ENCODE assay signal across 8 mouse cellular contexts in the genomic region with DNA sequence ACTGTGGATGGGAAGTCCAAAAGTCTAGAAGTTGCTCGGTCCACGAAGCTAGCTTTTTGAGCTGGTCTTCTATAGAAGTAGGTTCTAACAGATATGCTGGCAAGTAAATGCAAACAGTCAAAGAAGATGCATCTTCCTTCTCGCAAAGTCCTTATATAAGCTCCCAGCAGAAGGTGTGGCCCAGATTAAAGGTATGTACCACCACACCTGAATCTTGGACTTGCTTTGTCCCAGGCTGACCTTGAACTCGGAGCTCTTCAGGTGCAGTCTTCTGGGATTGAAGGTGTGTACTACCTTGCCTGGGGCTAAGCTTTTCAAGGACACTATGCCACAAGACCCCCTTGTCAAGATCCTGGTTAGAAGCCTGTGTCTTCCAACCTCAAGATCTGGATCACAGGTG. TPM values are rescaled to one million over a fixed set of nuclear protein-coding genes. Genes with fewer than 3 reads are reported as not detected.
DNase-seq lines count a peak whose midpoint lies in the region; ATAC-seq and TF ChIP-seq lines count a peak whose summit lies in the region.

A gene (minus strand): TSS at position 101 of the 400 bp plus-strand sequence.

- TF ChIP-seq EP300 in lung, postnatal 0 days (IDR thresholded peaks at IDR 0.05): no peak

- no peaks in the 10 kb centered on the region for H3K27me3 ChIP-seq in lung, postnatal 0 days (replicated peaks; ENCODE audit: insufficient read depth, low read length)
- no peaks in the 10 kb centered on the region for H3K27me3 ChIP-seq in embryonic facial prominence, embryonic 13.5 days
- no peaks in the 10 kb centered on the region for H3K27me3 ChIP-seq in heart, embryonic 16.5 days (ENCODE audit: control insufficient read depth, insufficient read depth, low read length)
- no peaks in the 10 kb centered on the region for H3K27me3 ChIP-seq in neural tube, embryonic 14.5 days (ENCODE audit: control insufficient read depth, insufficient read depth, low read length)

- H3K27ac ChIP-seq in lung, postnatal 0 days (ENCODE audit: low read length): no peak within 1 kb of the TSS
- H3K27ac ChIP-seq in embryonic facial prominence, embryonic 13.5 days: no peak within 1 kb of the TSS
- no peak within 1 kb of the TSS for H3K27ac ChIP-seq in heart, embryonic 16.5 days (ENCODE audit: low read length)
- no peak within 1 kb of the TSS for H3K27ac ChIP-seq in neural tube, embryonic 14.5 days (ENCODE audit: low read depth, low read length)

- no peak for DNase-seq in lung, postnatal 0 days (ENCODE audit: low spot score)
- DNase-seq in lung, adult 18-20 months: no peak
- no peak for DNase-seq in left cerebral cortex, postnatal 4 days
- DNase-seq in cerebellum, postnatal 10 days: no peak
- DNase-seq in urinary bladder, adult 18-20 months (ENCODE audit: low spot score in 2 of 2): no peak

- ATAC-seq in lung, postnatal 0 days: no peak
- ATAC-seq in embryonic facial prominence, embryonic 13.5 days (ENCODE audit: insufficient number of reproducible peaks, insufficient read depth, low FRiP score, low TSS enrichment, low read depth): no peak
- ATAC-seq in heart, embryonic 16.5 days (replicated peaks; ENCODE audit: extremely low read depth, insufficient read depth, low FRiP score): no peak
- ATAC-seq in neural tube, embryonic 14.5 days (ENCODE audit: low read depth): no peak

- no peak within 1 kb of the TSS for H3K9ac ChIP-seq in lung, postnatal 0 days (replicated peaks; ENCODE audit: low read depth)
- no peak within 1 kb of the TSS for H3K9ac ChIP-seq in embryonic facial prominence, embryonic 13.5 days
- no peak within 1 kb of the TSS for H3K9ac ChIP-seq in heart, embryonic 16.5 days (ENCODE audit: low read length)
- H3K9ac ChIP-seq in neural tube, embryonic 14.5 days (replicated peaks; ENCODE audit: low read depth, low read length): no peak within 1 kb of the TSS

- H3K4me1 ChIP-seq in lung, postnatal 0 days (ENCODE audit: insufficient read depth, low read depth, low read length): no peaks in the 10 kb centered on the region
- no peaks in the 10 kb centered on the region for H3K4me1 ChIP-seq in embryonic facial prominence, embryonic 13.5 days
- no peaks in the 10 kb centered on the region for H3K4me1 ChIP-seq in heart, embryonic 16.5 days (ENCODE audit: control insufficient read depth, insufficient read depth, low read length)
- H3K4me1 ChIP-seq in neural tube, embryonic 14.5 days (ENCODE audit: control insufficient read depth, insufficient read depth, low read length): no peaks in the 10 kb centered on the region

- no peaks in the 10 kb centered on the region for H3K36me3 ChIP-seq in lung, postnatal 0 days (ENCODE audit: insufficient read depth, low read length)
- no peaks in the 10 kb centered on the region for H3K36me3 ChIP-seq in embryonic facial prominence, embryonic 13.5 days
- H3K36me3 ChIP-seq in heart, embryonic 16.5 days (ENCODE audit: control insufficient read depth, insufficient read depth): no peaks in the 10 kb centered on the region
- H3K36me3 ChIP-seq in neural tube, embryonic 14.5 days (ENCODE audit: control insufficient read depth, insufficient read depth, low read length): no peaks in the 10 kb centered on the region

- 82% methylated on average over 4 of the region's 4 CpGs for WGBS in lung, postnatal 0 days
- 85% methylated on average over 4 of the region's 4 CpGs for WGBS in embryonic facial prominence, embryonic 13.5 days
- WGBS in heart, embryonic 16.5 days: 82% methylated on average over 4 of the region's 4 CpGs
- WGBS in neural tube, embryonic 14.5 days: 90% methylated on average over 4 of the region's 4 CpGs

- intact Hi-C loops in left cerebral cortex, postnatal 4 days (cut with DNase I): no loop called here

- no peak within 1 kb of the TSS for H3K4me2 ChIP-seq in lung, postnatal 0 days (replicated peaks; ENCODE audit: low read depth, low read length)
- no peak within 1 kb of the TSS for H3K4me2 ChIP-seq in embryonic facial prominence, embryonic 13.5 days
- no peak within 1 kb of the TSS for H3K4me2 ChIP-seq in heart, embryonic 16.5 days (ENCODE audit: low read depth, low read length)
- H3K4me2 ChIP-seq in neural tube, embryonic 14.5 days (ENCODE audit: low read depth, low read length): no peak within 1 kb of the TSS

- H3K4me3 ChIP-seq in lung, postnatal 0 days (ENCODE audit: low read depth, low read length): no peak within 1 kb of the TSS
- no peak within 1 kb of the TSS for H3K4me3 ChIP-seq in embryonic facial prominence, embryonic 13.5 days
- no peak within 1 kb of the TSS for H3K4me3 ChIP-seq in heart, embryonic 16.5 days (ENCODE audit: low read length)
- no peak within 1 kb of the TSS for H3K4me3 ChIP-seq in neural tube, embryonic 14.5 days (ENCODE audit: low read depth, low read length)

- no peaks in the 10 kb centered on the region for H3K9me3 ChIP-seq in lung, postnatal 0 days (ENCODE audit: low read length)
- no peaks in the 10 kb centered on the region for H3K9me3 ChIP-seq in embryonic facial prominence, embryonic 13.5 days
- H3K9me3 ChIP-seq in heart, embryonic 16.5 days (replicated peaks; ENCODE audit: control insufficient read depth, low read length): no peaks in the 10 kb centered on the region
- no peaks in the 10 kb centered on the region for H3K9me3 ChIP-seq in neural tube, embryonic 14.5 days (ENCODE audit: control insufficient read depth, low read length)

- no peak for TF ChIP-seq CTCF in lung, postnatal 0 days (IDR thresholded peaks at IDR 0.05)

RNA-seq across cellular contexts. Expression of the gene that starts here (rescaled TPM):
- 53.7 and 54.5 TPM in 2 replicates for polyA plus RNA-seq in lung, postnatal 0 days (2015; fragmentation: Nextera tagmentation; extraction: Ambion mirVana)
- 99.4 and 106 TPM in 2 replicates for polyA plus RNA-seq in embryonic facial prominence, embryonic 13.5 days (2015; fragmentation: Nextera tagmentation; extraction: Ambion mirVana)
- polyA plus RNA-seq in heart, embryonic 16.5 days (2015; fragmentation: Nextera tagmentation; extraction: Ambion mirVana): 102 and 106 TPM in 2 replicates
- total RNA-seq in left cerebral cortex, postnatal 4 days (2021): 10 to 100 TPM; 43.1 to 55.8 TPM
- 99.3 and 106 TPM in 2 replicates for polyA plus RNA-seq in neural tube, embryonic 14.5 days (2014; fragmentation: Nextera tagmentation; extraction: Ambion mirVana)
